Mouse (Mus musculus) liver, adult 2 months (tissue): ENCODE results near the gene Sacs.

ENCODE experiments used
- CTCF ChIP-seq: fragments of 200-500 bp; IDR thresholded peaks from 2 replicates; pipeline ENCODE4 v1.5.1; 2011; ENCODE audit warnings: low read depth, low read length, control low read depth
- POLR2A ChIP-seq: fragments of 200-500 bp; IDR thresholded peaks from 2 replicates; pipeline ENCODE4 v1.6.1; 2011; ENCODE audit warnings: low read length, control low read depth; ENCODE audit not compliant: insufficient read depth; ENCODE audit errors: extremely low read depth

DNA sequence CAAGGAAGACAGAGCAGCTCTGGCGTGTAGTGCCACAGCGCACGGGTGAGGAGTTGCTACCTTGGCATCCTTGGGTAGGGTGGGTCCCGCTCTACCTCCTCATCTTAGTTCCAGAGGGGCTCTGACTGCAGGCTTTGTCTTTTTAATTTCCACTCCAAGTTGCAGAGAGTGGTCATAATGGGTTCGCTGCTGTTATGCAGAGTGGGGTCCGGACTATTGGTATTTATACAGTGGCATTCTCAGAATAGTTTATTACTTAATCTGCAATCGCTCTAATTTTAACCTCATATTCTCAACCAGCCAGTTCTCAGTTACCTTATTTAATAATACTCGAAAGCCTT is 440 bp downstream of the Sacs start:
- TF ChIP-seq POLR2A = no peak
- TF ChIP-seq CTCF = no peak
